Mouse (Mus musculus) spleen, adult 2 months (tissue): ENCODE measurements around the gene Hacd1. TPM values are rescaled to one million over a fixed set of nuclear protein-coding genes. Genes with fewer than 3 reads are reported as not detected.

Experiments
- DNase-seq, 2 experiments: peaks; one replicate each; pipeline versions ENCODE4 v3.0.0 to v3.0.0-alpha.2; 2012 to 2021; ENCODE audit warnings: low spot score in 2 of 2, low read depth in 1 of 2
- H3K27ac ChIP-seq: fragments of 200-500 bp; 2 replicates; pipeline ENCODE4 v1.5.1; 2012; ENCODE audit warnings: low read length, inconsistent platforms; ENCODE audit not compliant: insufficient read depth
- H3K27me3 ChIP-seq: fragments of 200-500 bp; 2 replicates; pipeline ENCODE4 v1.6.1; 2012; ENCODE audit warnings: mild to moderate bottlenecking, moderate library complexity, low read length, inconsistent platforms; ENCODE audit not compliant: control insufficient read depth, insufficient read depth
- H3K36me3 ChIP-seq: fragments of 200-500 bp; 2 replicates; pipeline ENCODE4 v1.6.1; 2012; ENCODE audit warnings: mild to moderate bottlenecking, low read length, inconsistent platforms; ENCODE audit not compliant: control insufficient read depth, insufficient read depth
- H3K4me1 ChIP-seq: fragments of 200-500 bp; 2 replicates; pipeline ENCODE4 v1.6.1; 2011; ENCODE audit warnings: inconsistent platforms; ENCODE audit not compliant: control insufficient read depth, insufficient read depth, insufficient read length
- H3K4me3 ChIP-seq: fragments of 200-500 bp; 2 replicates; pipeline ENCODE4 v1.5.1; 2011; ENCODE audit warnings: mild to moderate bottlenecking, inconsistent platforms; ENCODE audit not compliant: insufficient read depth, insufficient read length; ENCODE audit errors: extremely low read depth
- CTCF ChIP-seq: fragments of 200-500 bp; IDR thresholded peaks from 2 replicates; pipeline ENCODE4 v1.5.1; 2011; ENCODE audit warnings: mild to moderate bottlenecking, inconsistent platforms; ENCODE audit not compliant: insufficient read depth, insufficient read length, insufficient replicate concordance; ENCODE audit errors: extremely low read depth
- POLR2A ChIP-seq: fragments of 200-500 bp; IDR thresholded peaks from 2 replicates; pipeline ENCODE4 v1.6.1; 2011; ENCODE audit warnings: low read depth, low read length, inconsistent platforms
- WGBS: fragments of 180-500 bp; shearing (Covaris S2); methylation state at CpG from one replicate; pipeline ENCODE4 v1.1.7; 2018; 5-methylcytosine and 5-hydroxymethylcytosine counted together
- polyA plus RNA-seq: library from polyadenylated mRNA; depleted of rRNA; stranded (reverse); fragments of >200 nt; gene quantifications from 2 replicates; pipeline ENCODE4 v1.2.3, GENCODE M21; 2012; rRNA removed

Hacd1 gene
- polyA plus RNA-seq, 1 experiment = 4.7 TPM

GRCm38 (mm10) chr2:13808593-13808992 lies 247.3 kb downstream of the Hacd1 start:
- 78% methylated on average over 5 of the region's 5 CpGs for WGBS
- no peak for DNase-seq
- H3K4me3 ChIP-seq = no peak overlapping the region
- H3K27me3 ChIP-seq = no peaks in the 10 kb centered on the region
- H3K36me3 ChIP-seq = no peaks in the 10 kb centered on the region
- no peak for TF ChIP-seq CTCF
- TF ChIP-seq POLR2A = no peak
- no peak overlapping the region for H3K27ac ChIP-seq
- H3K4me1 ChIP-seq = no peaks in the 10 kb centered on the region

- H3K4me3 ChIP-seq = no peak overlapping the region
- H3K27ac ChIP-seq = no peak overlapping the region
- H3K27me3 ChIP-seq = no peaks in the 10 kb centered on the region
- 83% methylated on average over 4 of the region's 4 CpGs for WGBS
- H3K36me3 ChIP-seq = no peaks in the 10 kb centered on the region
- H3K4me1 ChIP-seq = no peaks in the 10 kb centered on the region
- TF ChIP-seq POLR2A (no peak), CTCF (no peak)
- DNase-seq = no peak
Observed at GRCm38 (mm10) chr2:13808008-13808407, 247.9 kb downstream of the Hacd1 start.

GRCm38 (mm10) chr2:13806120-13806519 lies 249.8 kb downstream of the Hacd1 start:
- 91% methylated on average over 3 of the region's 3 CpGs for WGBS
- TF ChIP-seq POLR2A (no peak), CTCF (no peak)
- H3K36me3 ChIP-seq = no peaks in the 10 kb centered on the region
- no peak overlapping the region for H3K4me3 ChIP-seq
- H3K27me3 ChIP-seq = no peaks in the 10 kb centered on the region
- H3K4me1 ChIP-seq = no peaks in the 10 kb centered on the region
- no peak for DNase-seq
- no peak overlapping the region for H3K27ac ChIP-seq

- no peak for TF ChIP-seq POLR2A
- TF ChIP-seq CTCF = no peak
- H3K27ac ChIP-seq = no peak overlapping the region
- H3K4me3 ChIP-seq = no peak overlapping the region
- 81% methylated on average over 2 of the region's 2 CpGs for WGBS
- H3K4me1 ChIP-seq = no peaks in the 10 kb centered on the region
- H3K27me3 ChIP-seq = no peaks in the 10 kb centered on the region
- H3K36me3 ChIP-seq = no peaks in the 10 kb centered on the region
- no peak for DNase-seq
Observed at GRCm38 (mm10) chr2:13800639-13801038, 255.3 kb downstream of the Hacd1 start.

Other genes starting within 250 kb of the Hacd1 start
- 6.5 and 7.2 TPM in 2 replicates for gene Stam, start 18.0 kb upstream of the Hacd1 start, polyA plus RNA-seq
- gene Tmem236, start 118.4 kb upstream of the Hacd1 start, polyA plus RNA-seq = not detected in 2 replicates
- 3.5 and 5.8 TPM in 2 replicates for gene Mrc1, start 173.3 kb upstream of the Hacd1 start, polyA plus RNA-seq